Comparison of ENCODE assay signal across 15 mouse cellular contexts in genomic region chr5:36135874-36136542, GRCm38 (mm10).
DNase-seq lines count a peak whose midpoint lies in the region; ATAC-seq and TF ChIP-seq lines count a peak whose summit lies in the region.
"Had no signal": no experiment of that assay in that cellular context is flagged by ENCODE, and none has a peak within 500 bp of the region (broad histone marks: within the 10 kb centered on the region; RNA-seq: fewer than 3 reads in every experiment).

No protein-coding gene starts in this region.

- H3K9me3 ChIP-seq in midbrain, embryonic 12.5 days, result no peaks in the 10 kb centered on the region
- H3K9me3 ChIP-seq in midbrain, embryonic 14.5 days (ENCODE audit: control insufficient read depth, low read length), result no peaks in the 10 kb centered on the region
- H3K9me3 ChIP-seq in hindbrain, embryonic 15.5 days, result no peaks in the 10 kb centered on the region
- H3K9me3 ChIP-seq: forebrain, embryonic 10.5 days; neural tube, embryonic 13.5 days had no signal

- no peak overlapping the region for H3K4me2 ChIP-seq in midbrain, embryonic 12.5 days (replicated peaks)
- H3K4me2 ChIP-seq in midbrain, embryonic 14.5 days (ENCODE audit: low read length), result no peak overlapping the region
- no peak overlapping the region for H3K4me2 ChIP-seq in hindbrain, embryonic 15.5 days
- H3K4me2 ChIP-seq: neural tube, embryonic 13.5 days had no signal

- H3K27ac ChIP-seq in heart, adult 2 months, result no peak overlapping the region
- H3K27ac ChIP-seq in midbrain, embryonic 12.5 days (replicated peaks), result peak overlapping the region; percentile 39; the same call in 1 of the 2 replicates
- H3K27ac ChIP-seq in midbrain, embryonic 14.5 days (replicated peaks; ENCODE audit: low read depth, low read length), result no peak overlapping the region
- no peak overlapping the region for H3K27ac ChIP-seq in hindbrain, embryonic 15.5 days (replicated peaks)
- H3K27ac ChIP-seq: forebrain, embryonic 10.5 days; neural tube, embryonic 13.5 days had no signal

- H3K27me3 ChIP-seq in heart, adult 2 months (ENCODE audit: control insufficient read depth, insufficient read depth, low read length), result no peaks in the 10 kb centered on the region
- no peaks in the 10 kb centered on the region; the same call in 1 of the 2 replicates for H3K27me3 ChIP-seq in midbrain, embryonic 12.5 days
- H3K27me3 ChIP-seq in midbrain, embryonic 14.5 days (ENCODE audit: control insufficient read depth, insufficient read depth, low read length), result no peaks in the 10 kb centered on the region
- no peaks in the 10 kb centered on the region for H3K27me3 ChIP-seq in hindbrain, embryonic 15.5 days
- H3K27me3 ChIP-seq in splenic B cell, adult 2 months (ENCODE audit: control insufficient read depth, insufficient read depth, low read length, poor library complexity, severe bottlenecking), result no peaks in the 10 kb centered on the region

- TF ChIP-seq EP300 in heart, adult 2 months (IDR thresholded peaks at IDR 0.05; ENCODE audit: insufficient read depth, low read depth, low read length), result no peak

- intact Hi-C loops in heart, adult 2 months (cut with DNase I), result loop anchor here (5.0 to 10.0 kb wide), 2 partner anchors 59 to 101 kb away; no protein-coding TSS in a partner anchor
- intact Hi-C loops in heart, postnatal 14 days (cut with DNase I), result no loop called here

- 0 out of 2 replicates have a peak, but pooled peaks have one; percentile 7 for TF ChIP-seq CTCF in heart, adult 2 months (IDR thresholded peaks at IDR 0.05)

- no peaks in the 10 kb centered on the region for H3K79me2 ChIP-seq in heart, adult 2 months (replicated peaks; ENCODE audit: control insufficient read depth, insufficient read depth, low read length)

- no peak overlapping the region for H3K4me3 ChIP-seq in heart, adult 2 months
- no peak overlapping the region for H3K4me3 ChIP-seq in midbrain, embryonic 12.5 days
- no peak overlapping the region for H3K4me3 ChIP-seq in midbrain, embryonic 14.5 days (replicated peaks; ENCODE audit: low read depth, low read length)
- H3K4me3 ChIP-seq in hindbrain, embryonic 15.5 days, result no peak overlapping the region
- H3K4me3 ChIP-seq: forebrain, embryonic 10.5 days; neural tube, embryonic 13.5 days had no signal

- DNase-seq in heart, adult 2 months, result no peak
- DNase-seq in heart, postnatal 14 days, result no peak
- DNase-seq in midbrain, embryonic 14.5 days, result no peak
- peak; percentile 9 for DNase-seq in splenic B cell, adult 2 months (ENCODE audit: low read depth, low spot score)
- DNase-seq in left cerebral cortex, adult 9 months (ENCODE audit: low spot score in 2 of 2), result no peak
- no peak for DNase-seq in ovary, adult 18-20 months (ENCODE audit: low spot score)
- DNase-seq: cerebellum, postnatal 36 days; gastrocnemius, postnatal 36 days; heart, postnatal 36 days; lung, postnatal 4 days; right cerebral cortex, postnatal 14 days had no signal

- no peak for TF ChIP-seq POLR2A in heart, adult 2 months (IDR thresholded peaks at IDR 0.05; ENCODE audit: insufficient read depth, low read depth, low read length)

- no peak for ATAC-seq in midbrain, embryonic 12.5 days (ENCODE audit: low FRiP score, low read depth)
- no peak for ATAC-seq in midbrain, embryonic 14.5 days (ENCODE audit: low FRiP score, low TSS enrichment)
- ATAC-seq in hindbrain, embryonic 15.5 days (ENCODE audit: low FRiP score, low read depth), result peak; percentile 57; the same call in 1 of the 2 replicates

- H3K9ac ChIP-seq in heart, adult 2 months (ENCODE audit: low read depth, low read length), result no peak overlapping the region
- no peak overlapping the region for H3K9ac ChIP-seq in midbrain, embryonic 12.5 days (replicated peaks)
- no peak overlapping the region for H3K9ac ChIP-seq in midbrain, embryonic 14.5 days (replicated peaks; ENCODE audit: low read length)
- no peak overlapping the region for H3K9ac ChIP-seq in hindbrain, embryonic 15.5 days
- H3K9ac ChIP-seq: neural tube, embryonic 13.5 days had no signal

- H3K36me3 ChIP-seq in heart, adult 2 months (ENCODE audit: control insufficient read depth, insufficient read depth, low read length), result no peaks in the 10 kb centered on the region
- no peaks in the 10 kb centered on the region for H3K36me3 ChIP-seq in midbrain, embryonic 12.5 days
- H3K36me3 ChIP-seq in midbrain, embryonic 14.5 days (ENCODE audit: control insufficient read depth, insufficient read depth, low read length), result no peaks in the 10 kb centered on the region
- no peaks in the 10 kb centered on the region for H3K36me3 ChIP-seq in hindbrain, embryonic 15.5 days
- H3K36me3 ChIP-seq in splenic B cell, adult 2 months (ENCODE audit: control insufficient read depth, insufficient read depth, low read length, poor library complexity, severe bottlenecking), result no peaks in the 10 kb centered on the region
- H3K36me3 ChIP-seq: forebrain, embryonic 10.5 days; neural tube, embryonic 13.5 days had no signal

- WGBS in heart, adult 2 months, result 84% methylated on average over 3 of the region's 3 CpGs
- 93% methylated on average over 3 of the region's 3 CpGs for WGBS in midbrain, embryonic 12.5 days
- WGBS in midbrain, embryonic 14.5 days, result 88% methylated on average over 3 of the region's 3 CpGs
- 80% methylated on average over 3 of the region's 3 CpGs for WGBS in hindbrain, embryonic 15.5 days

- H3K4me1 ChIP-seq in heart, adult 2 months (ENCODE audit: control insufficient read depth, insufficient read depth, low read length), result peaks cover 3% of the 10 kb centered on the region; the same call in 1 of the 2 replicates
- peaks cover 2% of the 10 kb centered on the region for H3K4me1 ChIP-seq in midbrain, embryonic 12.5 days
- H3K4me1 ChIP-seq in midbrain, embryonic 14.5 days (ENCODE audit: control insufficient read depth, insufficient read depth, low read length), result peaks cover 5% of the 10 kb centered on the region; the same call in 1 of the 2 replicates
- H3K4me1 ChIP-seq in hindbrain, embryonic 15.5 days (replicated peaks), result peaks cover under 1% of the 10 kb centered on the region; the same call in 1 of the 2 replicates
